Mouse (Mus musculus) left cerebral cortex, adult 8-10 months (tissue): ENCODE data around the gene Tmem26. TPM values are rescaled to one million over a fixed set of nuclear protein-coding genes. Genes with fewer than 3 reads are reported as not detected.

Source experiments
- DNase-seq, 2 experiments: peaks; one replicate each; pipeline ENCODE4 v3.0.0; 2022; ENCODE audit warnings: low spot score in 2 of 2
- total RNA-seq, 4 experiments: library from RNA; stranded (reverse); gene quantifications; 2 replicates each; pipeline ENCODE4 v1.2.4; 2022

The Tmem26 gene
- total RNA-seq, 4 experiments from 2014 or later, result 0.33 to 0.46 (median 0.37) TPM

DNA sequence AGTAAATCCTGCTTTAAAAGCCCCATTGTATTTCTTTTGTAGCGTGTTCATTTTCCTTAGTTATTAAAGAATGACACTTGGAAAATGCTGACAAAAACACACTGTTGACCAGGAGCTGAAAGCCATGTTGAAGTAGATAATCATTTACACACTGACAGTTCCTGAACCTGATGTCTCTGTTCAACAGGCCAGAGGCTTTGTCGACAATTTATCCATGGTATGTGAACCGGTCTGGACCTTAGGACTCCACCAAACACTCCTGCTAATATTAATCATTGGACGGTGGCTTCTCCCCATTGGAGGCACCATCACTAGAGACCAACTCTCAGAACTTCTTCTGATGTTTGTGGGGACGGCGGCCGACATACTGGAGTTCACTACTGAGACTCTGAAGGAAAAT, 27.5 kb downstream of the Tmem26 start:
- no peak for DNase-seq

DNA sequence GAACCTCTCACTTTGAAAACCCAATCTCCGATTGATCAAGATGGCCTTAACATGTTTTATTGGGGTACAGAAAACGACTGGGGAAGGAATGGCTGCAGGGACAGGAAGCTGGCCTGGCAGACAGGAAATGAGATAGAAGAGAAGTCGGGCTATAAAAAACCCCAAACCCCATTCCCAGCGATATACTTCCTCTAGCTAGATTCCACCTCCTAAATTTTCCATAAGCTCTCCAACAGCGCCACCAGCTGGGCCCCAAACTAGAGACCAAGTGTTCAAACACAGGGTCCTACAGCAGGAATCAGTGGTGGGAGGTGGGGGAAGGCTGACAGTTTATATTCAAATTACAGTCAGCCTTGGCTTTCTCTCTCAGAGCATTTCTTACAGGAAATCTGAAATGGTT, 35.8 kb downstream of the Tmem26 start:
- DNase-seq, result peak in 1 of 2 experiments; percentile 6

DNA sequence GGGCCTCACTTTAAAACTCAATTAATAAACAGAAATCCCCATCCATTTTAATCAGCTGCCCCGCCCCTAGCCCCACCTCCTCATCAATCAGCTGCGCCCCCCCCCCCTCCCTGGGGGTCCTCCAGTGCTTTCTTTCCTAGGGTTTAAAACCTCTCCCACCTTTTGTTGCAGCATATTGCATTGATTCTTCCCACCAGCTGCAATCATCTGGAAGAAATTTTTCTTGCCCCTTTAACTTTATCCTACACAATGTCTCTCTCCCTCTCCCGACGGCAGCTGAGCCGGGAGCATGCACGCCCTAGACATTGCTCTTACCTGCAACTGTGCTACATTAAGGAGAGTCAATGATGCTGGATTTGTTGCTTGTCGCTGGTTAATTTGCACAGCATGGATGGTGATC, 36.3 kb downstream of the Tmem26 start:
- DNase-seq, result no peak

DNA sequence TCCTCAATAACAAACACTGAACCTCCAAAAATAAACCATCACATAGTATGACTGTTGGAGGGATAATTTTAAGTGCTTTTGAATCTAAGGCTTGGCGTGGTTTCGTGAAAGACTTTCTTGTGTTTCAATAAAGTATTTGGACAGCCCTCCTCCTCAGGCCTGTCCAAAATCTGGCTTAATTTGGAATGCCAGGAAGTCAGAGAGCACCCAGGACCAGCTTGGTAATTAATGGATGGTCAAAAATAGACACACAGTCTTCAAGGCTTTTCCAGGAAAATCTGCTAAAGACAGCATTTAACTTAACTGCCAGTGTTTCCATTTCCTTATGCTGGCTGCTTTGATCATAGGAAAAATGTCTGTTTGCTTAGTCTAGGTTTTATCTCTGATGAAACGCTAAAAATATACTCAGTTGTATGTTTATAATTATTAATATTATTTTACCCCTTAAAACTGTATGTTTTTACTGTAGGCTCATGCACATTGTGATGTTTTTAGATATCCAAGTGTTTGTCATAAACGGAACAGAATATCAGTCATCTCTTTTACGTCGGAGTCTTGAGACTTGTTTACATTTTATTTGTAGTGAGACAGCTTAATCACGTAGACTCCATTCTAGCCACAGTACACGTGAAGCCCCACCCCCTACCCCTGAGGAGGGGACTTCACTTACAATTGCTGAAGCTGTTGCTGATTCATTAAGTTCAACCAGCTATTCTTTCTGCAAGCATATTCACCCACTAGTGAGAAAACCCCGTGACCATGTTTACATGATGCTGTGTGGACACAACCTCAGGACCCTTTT, 57.8 kb downstream of the Tmem26 start:
- no peak for DNase-seq

DNA sequence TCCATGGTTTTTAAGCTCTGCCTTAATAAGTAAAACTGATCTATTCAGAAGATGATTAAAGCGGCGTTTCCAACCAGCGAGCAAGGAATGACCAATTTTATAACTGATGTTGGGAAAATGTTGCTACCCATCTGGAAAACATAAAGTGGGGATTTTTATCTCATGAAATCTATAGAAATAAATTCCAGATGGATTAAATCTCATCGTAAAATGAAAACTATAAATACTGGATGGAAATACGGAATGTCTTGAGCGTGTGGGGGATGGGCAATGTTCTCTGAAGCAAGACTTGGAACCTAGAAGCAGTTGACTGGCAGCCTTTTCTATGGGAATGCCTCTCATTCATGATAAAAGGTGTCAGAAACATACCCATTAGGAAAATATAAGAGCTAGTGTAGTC, 59.3 kb downstream of the Tmem26 start:
- DNase-seq, result no peak

DNA sequence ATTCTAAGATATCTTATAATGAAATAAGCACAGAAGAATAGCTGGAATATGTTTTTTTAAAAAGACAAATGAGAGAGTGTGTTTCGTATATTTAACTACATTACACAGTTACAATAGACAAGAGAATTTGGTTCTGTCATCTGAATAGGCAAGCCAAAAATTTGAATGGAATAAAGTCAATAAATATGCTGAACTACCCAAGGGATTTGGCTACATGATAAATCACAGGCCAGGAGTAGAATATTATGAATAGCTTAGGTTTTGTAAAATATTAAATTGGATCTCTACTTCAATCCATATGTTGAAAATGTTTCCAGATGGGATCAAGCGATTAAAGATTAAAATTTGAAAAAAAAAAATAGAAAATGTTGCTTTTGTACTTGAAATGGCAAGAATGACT, 60.4 kb downstream of the Tmem26 start:
- no peak for DNase-seq

DNA sequence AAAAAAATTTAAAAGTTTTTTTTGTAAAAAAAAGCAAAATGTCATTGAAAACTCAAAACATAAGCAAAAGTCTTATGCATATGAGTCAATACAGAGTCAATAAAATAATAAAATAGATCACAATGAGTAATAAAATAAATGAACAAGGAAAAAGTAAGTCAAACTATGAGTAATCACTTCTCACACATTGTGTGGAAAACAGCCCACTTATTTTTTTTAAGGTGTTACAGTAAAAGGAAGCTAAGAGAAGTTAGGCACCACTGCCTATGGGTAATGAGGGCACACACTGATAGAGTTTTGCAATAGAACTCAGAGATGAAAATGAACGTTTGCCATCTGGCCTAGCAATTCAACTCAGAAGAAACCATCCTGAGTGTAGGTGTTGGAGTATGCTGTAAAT, 61.0 kb downstream of the Tmem26 start:
- DNase-seq, result no peak

DNA sequence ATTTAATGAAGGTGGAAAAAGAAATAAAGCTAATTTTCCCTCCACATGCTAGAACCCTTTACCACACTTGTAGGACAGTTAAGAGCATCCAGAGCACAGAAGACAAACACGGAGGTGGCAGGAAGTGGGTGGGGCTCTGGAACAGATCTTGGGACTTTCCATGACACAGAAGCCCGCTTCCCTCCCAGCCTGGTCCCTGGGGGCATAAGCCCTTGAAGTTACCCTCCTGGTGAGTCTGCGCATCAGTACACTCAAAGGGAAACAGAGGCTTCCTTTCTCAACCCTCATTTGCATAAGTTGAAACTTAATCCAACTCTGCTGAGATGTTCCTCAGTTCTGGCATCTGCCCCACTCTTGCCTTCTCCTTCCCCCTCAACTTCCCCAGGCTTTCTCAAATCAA, 72.0 kb downstream of the Tmem26 start:
- DNase-seq, result no peak

DNA sequence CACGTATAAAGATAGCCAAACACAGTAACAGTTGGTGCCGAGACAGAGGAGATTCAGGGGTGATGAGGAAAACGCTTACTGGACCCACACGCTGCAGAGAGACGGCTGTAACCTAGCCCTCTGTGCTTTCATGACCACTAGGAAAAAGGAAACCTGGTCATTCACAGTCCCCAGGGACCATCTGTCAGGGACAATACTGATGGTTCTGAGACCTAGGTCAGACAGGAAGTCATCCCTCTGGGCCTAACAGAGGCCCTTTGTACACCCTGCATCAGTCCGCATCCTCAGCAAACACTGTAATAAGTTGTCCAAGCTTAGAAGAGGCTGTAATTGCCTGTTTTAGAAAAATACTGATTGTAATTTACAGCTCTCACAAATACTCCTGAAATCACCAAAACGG, 76.4 kb downstream of the Tmem26 start:
- no peak for DNase-seq

DNA sequence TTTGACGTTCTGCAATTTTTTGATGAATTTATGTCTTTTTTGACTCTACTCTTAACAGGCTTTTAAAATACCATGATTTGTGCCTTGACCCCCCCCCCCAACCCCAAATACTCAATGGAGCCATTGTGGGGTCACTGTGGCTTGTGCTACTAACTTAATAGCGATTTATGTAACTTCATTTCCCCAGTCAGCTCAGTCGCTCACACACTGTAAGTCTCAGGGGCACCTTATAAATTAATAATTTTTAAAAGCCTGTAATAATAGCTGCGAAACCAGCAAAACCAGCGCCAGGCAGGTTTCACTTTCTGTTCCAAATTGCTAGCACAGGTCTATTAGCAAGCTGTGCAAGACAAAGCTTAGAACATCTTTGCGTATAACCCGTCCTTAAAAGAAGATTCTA, 76.9 kb downstream of the Tmem26 start:
- no peak for DNase-seq

DNA sequence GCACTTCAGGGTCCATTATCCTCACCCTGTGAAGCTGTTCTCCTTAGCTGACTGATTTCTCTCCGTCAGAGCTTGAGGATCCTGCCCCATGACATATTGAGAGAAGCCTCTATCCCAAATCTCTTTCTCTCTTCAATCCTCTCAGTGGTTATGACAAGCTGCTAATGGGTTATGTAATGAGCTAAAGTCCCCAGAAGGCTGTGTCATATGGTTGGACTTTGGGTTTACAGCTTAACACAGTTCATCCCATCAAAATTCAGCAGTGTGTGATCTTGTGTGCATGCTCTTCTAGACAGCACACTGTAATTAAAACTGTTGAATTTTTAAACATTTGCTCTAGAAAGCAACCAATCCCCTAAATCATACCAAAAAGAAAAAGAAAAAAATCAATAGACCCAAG, 82.9 kb downstream of the Tmem26 start:
- no peak for DNase-seq

DNA sequence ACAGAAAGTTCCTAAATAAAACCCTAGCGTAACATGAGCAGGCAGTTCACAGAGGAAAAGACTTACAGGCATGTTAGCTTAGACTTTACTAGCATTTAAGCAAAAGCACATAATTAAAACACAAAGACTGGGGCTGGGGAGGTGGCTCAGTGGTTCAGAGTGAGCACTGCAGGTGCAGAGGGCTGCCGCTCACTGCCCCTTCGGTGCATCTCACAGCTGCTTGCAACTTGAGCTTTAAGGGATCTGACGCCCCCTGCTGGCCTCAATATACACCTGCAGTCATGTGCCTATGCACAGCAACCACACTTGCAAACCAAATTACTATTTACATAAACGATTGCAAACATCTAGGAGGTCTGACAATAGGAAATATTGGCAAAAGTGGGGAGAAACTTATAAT, 87.5 kb downstream of the Tmem26 start:
- DNase-seq, result no peak

DNA sequence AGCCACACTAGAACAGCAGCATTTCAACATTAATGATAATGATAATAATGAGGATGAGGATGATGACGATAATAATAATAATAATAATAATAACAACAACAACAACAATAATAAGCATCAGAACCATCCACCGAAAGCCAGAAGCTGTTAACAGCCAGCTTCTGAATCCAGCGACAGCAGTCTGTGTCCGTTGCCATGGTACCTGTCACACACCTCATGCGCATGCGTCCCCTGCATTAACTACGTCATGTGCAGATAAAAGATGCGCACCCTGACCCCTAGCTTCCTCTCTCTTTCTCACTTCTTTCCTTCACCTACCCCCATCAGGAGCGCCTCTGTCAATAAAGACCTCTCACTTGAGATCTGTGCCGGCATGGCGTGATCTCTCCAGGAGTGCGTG, 89.3 kb downstream of the Tmem26 start:
- DNase-seq, result no peak

DNA sequence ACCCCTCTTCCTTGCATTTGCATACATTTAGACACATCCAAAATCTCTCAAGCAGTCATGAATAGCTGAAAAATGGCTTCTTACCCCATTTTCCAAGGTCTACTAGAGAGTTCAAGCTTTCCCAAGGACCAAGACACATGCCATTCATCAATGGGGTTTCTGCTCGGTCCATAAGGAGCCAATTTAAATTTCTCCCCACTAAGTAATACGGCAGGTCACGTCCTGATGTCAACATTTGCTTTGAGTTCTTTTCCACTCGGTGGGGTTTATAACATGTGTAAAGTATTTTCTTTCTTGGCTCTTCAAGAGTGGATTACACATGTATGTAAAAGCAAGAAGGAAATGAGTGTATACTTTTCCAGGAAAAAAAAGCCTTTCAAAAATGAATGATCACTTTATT, 93.8 kb downstream of the Tmem26 start:
- no peak for DNase-seq

DNA sequence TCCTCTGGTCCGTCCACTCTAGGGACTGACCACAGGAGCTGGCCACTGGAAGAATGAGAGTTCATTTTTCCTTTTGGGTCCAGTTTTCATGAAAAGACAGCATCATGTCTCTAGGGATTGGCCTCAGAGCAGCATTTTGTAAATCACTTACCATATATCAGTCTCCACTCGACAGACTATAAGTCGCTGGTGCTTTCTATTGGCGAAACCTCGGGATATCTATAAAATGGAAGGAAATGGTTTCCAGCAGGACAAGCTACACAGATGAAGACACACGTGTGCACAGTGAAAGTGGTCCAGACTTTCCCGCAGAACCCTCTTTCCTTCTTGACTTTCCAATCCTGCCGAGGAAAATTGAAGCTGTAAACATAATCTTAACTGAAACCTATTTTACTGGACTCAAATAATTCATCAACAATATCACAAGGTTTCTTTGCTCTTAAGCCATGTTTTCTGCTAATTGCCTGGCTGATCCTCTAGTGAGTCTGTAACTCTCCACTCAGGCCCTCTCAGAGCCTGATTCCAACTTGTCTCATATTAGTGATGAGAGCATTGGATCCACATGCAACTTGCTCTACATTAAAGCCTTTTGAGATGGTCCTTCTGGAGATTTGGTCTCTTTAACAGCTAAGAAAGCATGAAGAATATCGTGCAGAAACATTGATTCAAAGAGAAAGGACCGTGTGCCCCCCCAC, 94.8 kb downstream of the Tmem26 start:
- DNase-seq, result no peak

DNA sequence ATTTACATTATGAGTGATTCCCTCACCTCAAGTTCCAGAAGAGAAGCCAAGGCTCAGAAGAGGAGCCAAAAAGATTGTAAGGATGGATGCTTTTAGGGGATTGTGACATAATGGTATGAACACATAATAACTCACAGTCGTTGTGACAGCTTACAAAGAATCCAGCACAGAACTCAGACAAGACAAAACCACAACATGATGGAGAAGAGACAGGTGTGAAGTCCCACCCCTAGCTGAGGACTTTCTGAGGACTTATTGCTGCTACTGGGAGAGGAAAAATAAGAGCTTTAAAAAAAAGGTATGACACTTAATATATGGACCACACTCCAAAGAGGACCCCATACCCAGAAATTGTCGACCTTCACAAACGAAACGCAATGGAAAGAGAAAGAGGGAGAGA, 101.1 kb downstream of the Tmem26 start:
- DNase-seq, result no peak

Other genes with a start within 250 kb of the Tmem26 start
- 1 to 10 TPM; 1.8 to 3.5 (median 2.9) TPM for gene Cabcoco1, start 181.8 kb upstream of the Tmem26 start, total RNA-seq